Mouse (Mus musculus): Measurements from ENCODE around the gene Gtf2h4. TPM values are rescaled to one million over a fixed set of nuclear protein-coding genes. Genes with fewer than 3 reads are reported as not detected.

Gene Gtf2h4
- total RNA-seq, 4 experiments from 2014 or later, result 28.3 to 35.3 (median 33.2) TPM

DNA sequence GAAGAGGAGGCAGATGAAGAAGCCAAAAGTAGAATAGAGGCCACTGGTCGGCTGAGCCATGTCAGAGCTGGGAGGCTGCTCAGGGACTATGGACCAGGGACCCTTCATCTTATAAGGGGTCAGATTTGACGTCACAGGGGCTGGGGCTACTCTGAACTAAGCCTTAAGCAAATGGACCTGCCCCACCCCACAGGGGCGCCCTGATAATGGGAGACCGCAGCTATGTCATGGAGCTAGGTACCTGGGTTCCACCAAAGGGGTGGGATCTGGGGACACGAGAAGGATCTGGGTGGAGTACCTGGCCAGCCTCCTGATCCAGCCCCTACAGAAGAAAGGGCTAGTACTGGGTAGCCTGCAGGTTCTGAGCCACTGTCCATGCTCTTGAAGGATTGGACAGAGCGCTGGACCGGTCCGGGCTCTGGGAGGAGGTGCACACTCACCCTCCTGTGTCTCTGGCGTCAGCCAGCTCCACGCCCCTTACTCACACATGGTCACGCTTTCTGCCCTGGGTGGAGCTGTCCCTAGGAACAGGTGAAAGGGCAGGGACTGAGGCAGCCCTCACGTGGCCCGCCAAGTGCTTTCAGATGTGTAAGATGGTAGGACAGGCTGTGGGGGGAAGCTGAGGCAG, 29.8 kb downstream of the Gtf2h4 start, which contains the start of gene Mucl3:
Gene Mucl3 (minus strand): TSS at position 87 of the 628 bp plus-strand sequence.
- DNase-seq (ENCODE audit: low spot score in 2 of 2), result no peak

DNA sequence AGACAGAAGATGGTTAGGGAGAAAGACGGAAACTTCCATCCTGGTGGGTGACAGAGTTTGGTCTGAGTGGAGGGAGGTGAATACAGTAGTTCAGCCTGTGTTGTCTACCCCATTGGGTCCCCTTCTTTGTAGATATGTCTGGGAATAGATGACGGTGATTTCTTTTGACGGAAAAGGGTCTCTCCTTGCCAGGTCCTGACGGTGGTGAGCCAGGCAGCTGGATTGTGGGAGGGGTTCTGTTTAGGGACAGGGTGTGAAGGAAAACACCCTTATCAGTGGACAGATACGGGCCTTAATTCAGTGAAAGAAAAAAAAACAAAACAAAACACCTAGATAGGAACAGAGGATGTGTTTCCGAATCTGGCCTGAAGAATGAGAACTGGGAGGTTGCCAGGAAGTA, 34.2 kb downstream of the Gtf2h4 start:
- no peak for DNase-seq (ENCODE audit: low spot score in 2 of 2)

DNA sequence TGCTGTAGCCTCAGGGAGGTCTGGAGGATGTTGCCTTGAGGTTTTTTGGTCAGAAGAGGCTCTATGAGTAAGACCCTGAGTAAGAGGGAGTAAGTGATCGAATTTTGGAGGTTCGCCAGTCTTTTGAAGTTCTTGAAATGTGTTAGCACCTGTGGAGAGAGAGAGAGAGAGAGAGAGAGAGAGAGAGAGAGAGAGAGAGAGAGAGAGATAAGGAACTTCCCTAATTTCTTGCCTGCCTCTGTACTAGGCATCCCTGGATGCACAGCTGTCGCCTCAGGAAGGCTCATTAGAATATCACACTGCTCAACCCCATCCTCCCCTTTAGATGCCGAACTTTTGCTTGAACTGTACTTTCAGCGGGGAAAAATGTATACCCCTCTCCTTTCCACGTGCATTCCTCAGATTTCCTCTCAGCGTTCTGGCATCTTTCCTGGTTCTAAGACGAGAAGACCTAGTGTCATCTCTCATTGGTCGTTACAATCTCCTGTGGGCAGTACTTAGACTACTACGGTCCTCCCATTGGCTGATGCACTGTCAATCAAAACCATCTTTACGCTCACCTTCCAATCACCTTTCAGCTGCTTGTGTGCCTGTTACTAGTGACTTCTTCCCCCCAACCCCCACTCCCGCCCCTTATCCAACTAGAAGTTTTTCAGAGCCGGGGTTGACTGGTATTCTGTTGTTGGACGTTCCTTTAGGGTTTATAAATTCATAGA, 34.9 kb downstream of the Gtf2h4 start:
- peak in 1 of 2 experiments; percentile 51 for DNase-seq (ENCODE audit: low spot score in 2 of 2)

DNA sequence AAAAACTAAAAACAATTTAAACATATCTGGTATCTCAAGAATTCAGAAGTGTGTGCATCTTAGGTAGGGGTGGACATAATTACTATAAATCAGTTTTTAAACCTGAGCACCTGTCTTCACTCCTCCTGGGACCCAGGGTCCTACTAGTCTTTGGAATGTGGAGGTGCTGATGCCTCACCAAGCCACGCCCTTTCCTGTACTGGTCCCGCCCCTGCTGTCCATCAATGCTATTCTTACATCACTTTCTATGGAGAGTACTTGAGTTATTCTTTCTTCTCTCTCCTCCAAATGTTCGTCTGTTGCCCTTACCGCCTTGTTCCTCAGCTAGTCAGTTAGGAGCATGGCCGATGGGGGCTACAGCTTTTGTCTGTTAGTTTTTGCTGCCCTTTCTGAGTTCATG, 37.2 kb downstream of the Gtf2h4 start:
- DNase-seq (ENCODE audit: low spot score in 2 of 2), result no peak

DNA sequence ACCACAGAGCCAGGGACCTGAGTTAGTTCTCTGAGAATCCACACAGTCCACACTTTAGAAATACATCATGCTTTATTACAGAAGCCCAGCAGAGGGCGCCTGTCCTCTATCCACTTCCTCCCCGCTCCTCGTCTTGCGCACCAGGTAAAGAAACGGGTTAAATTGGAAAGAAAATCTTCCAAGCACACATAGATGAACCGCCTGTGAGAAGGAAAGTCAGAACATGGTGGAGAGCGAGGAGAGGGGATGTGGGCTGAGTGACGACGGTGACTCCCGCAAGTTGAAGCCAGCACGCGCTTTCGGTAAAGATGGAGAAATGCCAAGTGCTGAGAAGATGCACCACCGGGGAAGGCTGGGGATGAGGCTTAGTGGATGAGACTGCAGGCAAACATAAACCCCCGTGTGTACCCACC, 37.8 kb downstream of the Gtf2h4 start:
- peak; percentile 74 to 84 for DNase-seq (ENCODE audit: low spot score in 2 of 2)

DNA sequence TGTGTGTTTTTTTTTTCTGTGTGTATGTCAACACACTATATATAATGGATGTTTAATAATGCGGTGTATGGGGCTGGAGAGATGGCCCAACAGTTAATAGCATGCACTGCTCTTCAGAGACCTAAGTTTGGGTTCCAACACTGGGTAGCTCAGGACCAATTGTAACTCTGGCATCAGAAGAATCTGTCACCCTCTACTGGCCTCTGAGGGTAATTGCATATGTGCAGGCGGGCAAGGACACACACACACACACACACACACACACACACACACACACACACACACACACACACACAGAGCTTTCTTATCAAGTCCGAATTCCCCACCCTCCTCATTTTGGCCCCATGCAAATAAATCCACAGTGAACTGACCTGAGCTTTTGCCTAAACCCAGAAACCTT, 38.3 kb downstream of the Gtf2h4 start:
- no peak for DNase-seq (ENCODE audit: low spot score in 2 of 2)

DNA sequence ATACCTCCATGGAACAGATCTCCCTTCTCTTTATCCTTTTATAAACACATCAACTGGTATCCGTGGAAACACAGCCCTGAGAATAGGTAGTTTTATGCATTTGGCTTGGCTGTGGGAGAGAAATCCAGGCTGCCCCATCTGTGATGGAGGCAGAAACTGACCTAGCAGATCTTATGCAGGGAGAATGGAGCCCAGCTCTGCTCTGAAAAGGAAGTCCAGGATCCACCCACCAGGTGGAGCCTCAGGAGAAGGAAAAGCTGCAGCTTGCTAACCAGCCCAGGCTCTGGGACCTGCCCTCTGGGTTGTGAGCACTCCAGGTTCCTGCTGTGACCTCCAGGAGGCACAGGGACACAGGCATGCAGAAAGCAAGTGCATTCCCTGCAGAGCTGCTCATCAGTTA, 39.5 kb downstream of the Gtf2h4 start:
- DNase-seq (ENCODE audit: low spot score in 2 of 2), result peak; percentile 42 to 58

DNA sequence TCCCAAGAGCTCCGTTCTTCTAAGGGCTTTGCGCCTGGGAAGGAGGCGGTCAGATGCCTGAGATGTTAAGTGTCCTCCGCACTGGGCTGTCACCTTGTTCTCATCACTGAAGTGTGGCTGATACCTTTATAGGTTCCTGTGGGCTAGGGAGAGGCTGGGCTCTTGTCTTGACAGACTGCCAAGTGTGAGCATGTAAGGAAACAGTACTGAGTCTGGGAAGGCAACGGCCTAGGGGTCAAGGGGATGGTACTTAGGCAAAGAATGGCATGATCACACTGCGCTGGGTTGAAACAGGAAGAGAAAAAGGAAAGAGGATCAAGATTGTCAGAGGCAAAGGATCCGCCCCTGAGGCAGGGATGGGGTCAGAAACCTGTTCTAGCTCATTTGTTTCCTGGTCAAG, 47.0 kb downstream of the Gtf2h4 start, which contains the start of gene Gm9573:
Gene Gm9573 (minus strand): TSS at position 101 of the 400 bp plus-strand sequence.
- DNase-seq (ENCODE audit: low spot score in 2 of 2), result no peak

Other genes starting within 250 kb of the Gtf2h4 start
- 1 to 10 TPM in 2 of 4 experiments, under 1 TPM in 2; 0.47 to 2.4 (median 1.3) TPM for gene H2-Q6, start 248.9 kb downstream of the Gtf2h4 start, total RNA-seq (2022)
- 1 to 10 TPM in 2 of 4 experiments, under 1 TPM in 2; 0.41 to 3.2 (median 1.5) TPM for gene H2-Q7, start 234.6 kb downstream of the Gtf2h4 start, total RNA-seq (2022)
- gene H2-Q10, start 203.7 kb downstream of the Gtf2h4 start, total RNA-seq (2022), result under 1 TPM in 3 of 4 experiments, not detected in 1; 0.12 to 0.64 (median 0.56) TPM
- under 1 TPM in 2 of 4 experiments, not detected in 2; 0.45 to 0.69 TPM for gene Pou5f1, start 167.7 kb downstream of the Gtf2h4 start, total RNA-seq (2022)
- 1 to 10 TPM; 4.5 to 6.2 (median 5.2) TPM for gene Tcf19, start 156.9 kb downstream of the Gtf2h4 start, total RNA-seq (2022)
- gene Cchcr1, start 156.6 kb downstream of the Gtf2h4 start, total RNA-seq (2022), result 10 to 100 TPM; 12.2 to 13.5 (median 12.9) TPM
- 1 to 10 TPM in 2 of 4 experiments, under 1 TPM in 1, not detected in 1; 0.96 to 2.2 (median 2.1) TPM for gene Psors1c2, start 140.5 kb downstream of the Gtf2h4 start, total RNA-seq (2022)
- gene Cdsn, start 121.6 kb downstream of the Gtf2h4 start, total RNA-seq (2022), result under 1 TPM; 0.12 to 0.64 (median 0.37) TPM
- not detected for gene 2300002M23Rik, start 106.3 kb downstream of the Gtf2h4 start, total RNA-seq (2022)
- gene Sfta2, start 72.2 kb downstream of the Gtf2h4 start, total RNA-seq (2022), result not detected
- not detected for gene Gm9573, start 47.1 kb downstream of the Gtf2h4 start, total RNA-seq (2022)
- not detected for gene Mucl3, start 30.0 kb downstream of the Gtf2h4 start, total RNA-seq (2022)
- gene Vars2, start 6.1 kb downstream of the Gtf2h4 start, total RNA-seq (2022), result 10 to 100 TPM; 28.0 to 44.7 (median 35.4) TPM
- 10 to 100 TPM; 58.3 to 84.6 (median 74.1) TPM for gene Ddr1, start 30.9 kb upstream of the Gtf2h4 start, total RNA-seq (2022)
- 10 to 100 TPM in 1 of 4 experiments, 1 to 10 TPM in 3; 4.9 to 11.0 (median 7.3) TPM for gene Ier3, start 147.9 kb upstream of the Gtf2h4 start, total RNA-seq (2022)
- gene Flot1, start 149.5 kb upstream of the Gtf2h4 start, total RNA-seq (2022), result 100 to 1,000 TPM; 124 to 142 (median 137) TPM
- gene Tubb5, start 164.6 kb upstream of the Gtf2h4 start, total RNA-seq (2022), result 100 to 1,000 TPM; 339 to 357 (median 343) TPM
- gene Mdc1, start 167.8 kb upstream of the Gtf2h4 start, total RNA-seq (2022), result 10 to 100 TPM; 16.9 to 20.1 (median 18.3) TPM
- gene Nrm, start 187.6 kb upstream of the Gtf2h4 start, total RNA-seq (2022), result 1 to 10 TPM; 1.8 to 3.7 (median 1.9) TPM
- gene Ppp1r18, start 191.9 kb upstream of the Gtf2h4 start, total RNA-seq (2022), result 10 to 100 TPM in 2 of 4 experiments, 1 to 10 TPM in 2; 6.5 to 19.5 (median 12.8) TPM
- 10 to 100 TPM; 28.3 to 35.3 (median 31.4) TPM for gene Dhx16, start 206.1 kb upstream of the Gtf2h4 start, total RNA-seq (2022)
- gene 2310061I04Rik, start 223.7 kb upstream of the Gtf2h4 start, total RNA-seq (2022), result 10 to 100 TPM; 45.9 to 61.4 (median 50.0) TPM
- 10 to 100 TPM; 53.2 to 64.1 (median 60.0) TPM for gene Atat1, start 236.3 kb upstream of the Gtf2h4 start, total RNA-seq (2022)
- 10 to 100 TPM; 39.0 to 57.9 (median 42.8) TPM for gene Mrps18b, start 242.7 kb upstream of the Gtf2h4 start, total RNA-seq (2022)
- gene Ppp1r10, start 242.7 kb upstream of the Gtf2h4 start, total RNA-seq (2022), result 10 to 100 TPM; 71.6 to 79.8 (median 74.6) TPM

All from layer of hippocampus, adult 8-10 months (tissue).